Mouse (Mus musculus) heart, adult 9 months (tissue): ENCODE results near the gene Nsd2.
"Not testable (repeated sequence)": the region's sequence is repeated elsewhere in the genome, so short reads cannot be mapped to it uniquely, and the experiment has no call there.

Source experiments
- DNase-seq, 2 experiments: peaks; one replicate each; pipeline ENCODE4 v3.0.0; 2022; ENCODE audit warnings: low spot score in 2 of 2

Gene Nsd2

DNA sequence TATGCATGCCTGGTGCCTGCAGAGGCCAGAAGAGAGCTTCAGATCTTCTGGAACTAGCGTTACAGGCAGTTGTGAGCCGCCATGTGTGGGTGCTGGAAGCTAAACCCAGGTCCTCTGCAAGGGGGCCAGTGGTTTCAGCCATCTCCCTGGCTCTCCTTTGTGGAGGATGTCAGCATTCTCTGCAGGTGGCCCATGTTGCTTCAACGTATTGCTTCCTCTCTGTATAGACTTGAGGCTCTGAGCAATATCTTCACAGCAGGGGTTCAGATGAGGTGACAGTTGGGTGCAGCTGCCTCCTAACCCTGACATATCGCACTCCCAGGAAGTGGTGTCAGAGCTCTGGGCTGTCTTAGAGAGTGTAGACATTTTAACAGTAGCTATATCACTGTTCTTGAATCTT lies 30.9 kb downstream of the Nsd2 start:
- no peak for DNase-seq

DNA sequence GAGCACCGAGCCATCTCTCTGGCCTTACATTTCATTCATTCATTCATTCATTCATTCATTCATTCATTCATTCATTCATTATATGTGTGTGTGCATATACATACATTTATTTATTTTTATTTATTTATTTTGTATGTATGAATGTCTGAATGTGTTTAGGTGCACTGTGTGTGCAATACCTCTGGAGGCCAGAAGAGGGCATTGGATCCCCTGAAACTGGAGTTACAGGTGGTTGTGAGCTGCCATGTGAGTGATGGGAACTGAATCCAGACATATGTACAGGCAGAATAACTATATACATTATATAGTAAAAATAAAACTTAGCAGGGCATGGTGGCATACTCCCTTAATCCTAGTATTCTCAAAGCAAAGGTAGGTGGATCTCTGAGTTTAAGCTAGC lies 32.6 kb downstream of the Nsd2 start:
- DNase-seq, result no peak

DNA sequence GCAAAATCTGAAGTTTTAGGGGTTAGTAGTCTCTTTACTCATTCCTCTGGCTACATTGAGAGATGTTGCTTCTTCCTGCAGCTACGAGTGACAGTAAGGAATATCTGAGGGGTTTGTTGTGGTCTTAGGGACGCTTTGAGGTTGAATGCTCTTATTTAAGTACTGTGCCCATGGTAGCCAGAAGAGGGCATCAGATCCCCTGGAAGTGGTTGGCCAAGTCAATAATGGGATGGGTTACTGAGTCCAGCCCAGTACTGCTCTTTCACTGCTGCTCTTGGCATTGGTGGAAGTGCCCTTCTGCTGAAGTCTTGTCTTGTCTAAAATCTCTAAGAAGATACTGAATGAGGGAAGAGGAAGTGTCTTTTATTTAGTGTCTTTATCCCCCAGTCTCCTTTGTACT lies 33.5 kb downstream of the Nsd2 start:
- no peak for DNase-seq

DNA sequence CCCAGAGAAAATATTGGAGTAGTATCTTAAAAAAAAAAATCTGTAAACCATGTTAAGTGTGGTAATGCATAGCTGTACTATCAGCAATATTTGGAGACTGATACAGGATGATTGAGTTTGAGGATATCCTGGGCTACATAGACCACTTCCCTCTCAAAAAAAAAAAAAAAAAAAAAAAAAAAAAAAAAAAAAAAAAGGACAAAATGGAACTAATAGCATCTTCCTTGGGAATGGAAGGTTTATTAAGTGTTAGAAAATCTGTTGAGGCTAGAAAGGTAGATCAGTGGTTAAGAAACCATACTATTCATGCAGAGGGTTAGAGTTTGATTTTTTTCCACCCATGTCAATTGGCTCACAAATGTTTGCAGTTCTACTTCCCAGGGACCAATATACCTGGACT lies 37.2 kb downstream of the Nsd2 start:
- no peak for DNase-seq

DNA sequence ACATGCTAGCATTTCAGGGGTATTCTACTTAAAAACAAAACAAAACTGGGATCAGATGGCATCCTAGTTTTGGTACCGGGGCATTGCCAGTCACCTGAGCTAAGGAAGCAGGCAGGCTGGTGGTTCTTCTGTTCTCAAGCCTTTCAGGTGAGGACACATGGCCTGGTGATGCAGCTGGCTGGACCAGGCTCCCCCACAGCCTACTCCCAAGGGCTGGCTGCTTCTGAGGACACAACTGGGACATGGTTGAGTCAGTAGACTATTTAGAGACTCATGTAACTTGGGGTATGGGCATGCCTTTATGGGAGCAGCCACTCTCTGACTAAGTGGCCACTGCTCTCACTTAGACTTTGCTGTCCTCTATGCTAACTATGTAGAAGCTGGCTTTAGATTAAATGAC lies 54.9 kb downstream of the Nsd2 start:
- no peak for DNase-seq

DNA sequence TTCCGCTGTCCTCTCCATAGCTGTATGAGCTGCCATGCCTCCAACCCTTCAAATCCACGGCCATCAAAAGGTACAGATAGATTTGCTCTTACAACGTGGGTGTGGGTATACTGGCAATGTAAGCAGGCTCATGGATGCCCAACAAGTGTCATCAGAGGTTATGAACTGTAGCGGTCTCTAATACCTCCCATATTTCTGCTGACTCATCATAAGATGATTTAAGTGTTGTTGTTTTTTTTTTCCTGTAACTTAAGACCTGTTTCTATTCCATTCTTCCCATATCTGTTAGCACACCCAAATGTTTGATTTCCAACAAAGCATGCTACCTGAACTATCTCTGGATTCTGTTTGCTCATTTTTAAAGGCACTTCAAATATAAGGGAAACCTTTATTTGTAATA lies 60.6 kb downstream of the Nsd2 start:
- no peak for DNase-seq

DNA sequence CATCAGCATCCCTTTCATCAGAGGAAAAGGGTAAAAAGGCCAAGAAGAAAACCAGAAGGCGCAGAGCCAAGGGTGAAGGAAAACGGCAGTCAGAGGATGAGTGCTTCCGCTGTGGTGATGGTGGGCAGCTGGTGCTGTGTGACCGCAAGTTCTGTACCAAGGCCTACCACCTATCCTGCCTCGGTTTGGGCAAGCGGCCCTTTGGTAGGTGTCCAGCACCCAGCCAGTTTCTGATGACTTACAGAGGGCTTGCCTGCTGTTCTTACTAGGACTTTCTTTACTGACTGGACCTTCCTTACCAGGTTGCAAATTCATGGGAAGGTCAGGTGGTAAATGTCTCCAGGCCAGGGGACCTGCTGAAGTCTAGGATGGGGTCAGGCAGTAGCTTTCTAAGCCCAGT lies 72.9 kb downstream of the Nsd2 start:
- no peak for DNase-seq

DNA sequence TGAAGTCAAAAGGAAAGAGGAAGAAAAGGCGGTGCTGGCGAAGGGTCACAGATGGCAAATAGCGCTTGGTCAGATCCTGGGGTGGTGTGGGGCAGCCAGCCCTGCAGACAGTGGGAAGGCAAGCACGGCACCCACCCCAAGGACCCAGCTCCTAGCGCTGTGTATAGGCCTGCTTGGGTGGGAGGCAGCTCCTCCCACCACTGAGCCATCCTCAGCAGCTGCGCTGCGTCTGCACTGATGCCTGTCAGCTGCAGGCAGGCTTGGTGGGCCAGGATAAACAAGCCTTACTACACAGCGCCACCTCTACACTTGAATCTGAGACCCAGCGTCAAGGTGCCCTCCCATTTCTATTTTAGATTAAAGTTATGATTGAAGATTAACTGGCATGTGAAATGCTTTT lies 74.6 kb downstream of the Nsd2 start:
- DNase-seq, result no peak

DNA sequence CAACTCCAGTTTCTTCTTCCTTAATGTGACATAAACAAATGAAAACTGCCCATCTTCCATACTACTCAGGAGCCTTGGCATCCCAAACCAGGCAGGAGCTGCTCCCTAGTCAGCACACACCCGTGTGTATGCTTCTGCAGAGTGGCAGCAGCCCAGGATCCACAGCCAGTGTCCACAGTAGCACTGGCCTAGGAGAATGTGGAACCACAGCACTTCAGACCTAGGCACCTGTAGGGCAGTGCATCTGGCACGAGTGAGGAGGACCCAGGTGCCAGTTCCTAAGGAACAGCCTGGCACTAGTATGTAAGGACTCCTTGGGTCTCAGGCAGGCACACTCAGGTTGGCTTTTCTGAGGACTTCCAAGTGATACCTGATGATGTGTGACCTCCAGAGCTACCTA lies 76.6 kb downstream of the Nsd2 start:
- no peak for DNase-seq

DNA sequence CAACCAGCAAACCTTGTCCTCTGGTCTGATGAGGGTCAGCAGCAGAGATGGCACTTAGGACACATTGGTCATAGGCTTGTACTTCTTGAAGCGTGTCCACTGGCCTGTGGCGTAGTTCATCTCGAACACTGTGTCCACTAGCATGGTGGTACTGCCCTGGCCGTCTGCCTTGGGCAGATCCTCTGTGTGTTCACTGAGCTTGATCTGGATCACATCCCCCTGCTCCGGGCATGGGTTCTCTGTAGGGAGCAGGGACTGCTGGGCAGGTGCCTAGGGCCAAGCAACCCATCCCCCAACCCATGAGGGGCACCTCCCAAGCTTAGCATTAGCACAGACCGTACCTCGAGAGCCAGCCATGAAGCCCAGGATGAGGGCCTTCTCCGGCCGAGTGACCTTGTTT lies 78.1 kb downstream of the Nsd2 start:
- DNase-seq, result no peak

DNA sequence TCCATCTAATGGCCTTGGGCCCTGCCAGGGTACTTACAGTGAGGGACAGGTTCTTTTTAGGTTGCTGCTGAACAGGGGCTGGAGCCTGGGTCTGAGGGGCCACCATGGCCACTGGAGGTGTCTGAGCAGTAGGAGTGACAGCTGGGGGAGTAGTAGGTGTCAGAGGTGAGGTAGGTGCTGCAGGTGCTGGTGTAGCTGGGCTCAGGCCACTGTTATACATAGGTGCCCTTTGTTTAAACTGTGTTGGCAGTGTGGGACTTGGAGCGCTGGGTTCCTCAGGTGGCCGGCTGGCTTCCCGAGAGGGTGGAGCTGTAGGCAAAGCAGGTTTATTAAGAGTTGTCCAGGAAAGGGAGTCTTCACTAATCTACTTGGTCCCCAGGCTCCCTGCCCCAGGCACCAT lies 78.7 kb downstream of the Nsd2 start:
- DNase-seq, result no peak

DNA sequence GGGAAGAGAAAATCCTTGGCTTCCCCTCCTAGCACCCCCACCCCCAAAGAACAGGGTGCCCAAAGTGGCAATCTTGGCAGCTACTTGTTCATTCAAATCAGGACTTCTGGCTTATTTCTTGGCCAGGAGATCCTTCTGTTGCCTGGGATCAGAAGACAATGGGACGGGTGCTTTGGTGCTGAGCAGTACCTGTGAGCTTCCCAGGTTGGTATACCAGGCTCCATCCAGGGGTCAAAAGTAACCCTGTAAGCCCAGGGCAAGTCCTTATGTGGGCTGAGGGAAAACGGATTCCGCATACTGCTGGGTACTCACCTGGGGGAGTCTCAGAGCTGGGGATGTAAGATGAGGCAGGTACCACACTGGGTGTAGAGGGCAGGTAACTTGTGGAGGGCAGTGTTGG lies 79.6 kb downstream of the Nsd2 start:
- DNase-seq, result no peak

DNA sequence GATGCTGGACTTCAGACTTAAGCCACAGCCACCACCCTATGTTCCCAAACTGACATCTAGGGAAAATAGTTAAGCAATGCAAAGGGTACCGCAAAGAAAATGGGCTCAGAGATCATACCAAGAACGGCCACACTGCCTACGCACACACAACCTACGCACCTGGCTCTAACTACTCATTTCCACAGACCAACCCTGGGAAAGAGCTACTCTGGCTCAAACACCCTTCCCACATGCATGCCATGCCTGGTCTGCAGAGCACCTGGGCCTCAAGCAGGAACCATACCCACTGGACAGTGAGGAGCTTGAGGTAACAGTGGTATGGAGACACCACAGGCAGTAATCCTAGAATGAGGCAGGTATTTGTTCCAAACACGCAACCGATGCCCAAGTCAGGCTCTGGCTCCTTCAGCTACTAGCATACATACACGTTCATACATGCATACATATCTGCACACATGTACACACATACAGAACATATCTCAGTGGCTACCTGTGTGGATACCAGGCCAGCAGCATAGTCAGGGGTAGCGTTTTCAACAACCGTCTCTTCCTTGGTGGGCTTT lies 80.3 kb downstream of the Nsd2 start:
- no peak for DNase-seq

DNA sequence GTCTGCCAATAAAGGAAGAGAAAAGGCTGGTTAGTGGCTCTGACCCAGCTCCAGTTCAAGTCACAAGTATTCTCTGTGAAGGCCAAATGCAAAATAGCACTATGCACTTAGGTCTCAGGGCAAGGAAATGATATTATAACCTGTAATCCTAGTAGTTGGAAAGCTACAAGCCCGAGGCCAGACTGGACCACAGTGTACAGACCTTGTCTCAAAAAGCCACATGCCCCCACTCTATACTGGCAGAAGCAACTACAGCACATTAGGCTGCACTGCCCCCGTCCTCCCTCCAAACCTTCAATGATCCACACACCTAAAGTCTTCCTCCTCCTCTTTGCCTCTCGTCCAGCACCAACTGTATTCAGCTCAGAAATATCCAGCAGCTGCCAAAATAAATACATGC lies 80.8 kb downstream of the Nsd2 start:
- DNase-seq, result no peak

DNA sequence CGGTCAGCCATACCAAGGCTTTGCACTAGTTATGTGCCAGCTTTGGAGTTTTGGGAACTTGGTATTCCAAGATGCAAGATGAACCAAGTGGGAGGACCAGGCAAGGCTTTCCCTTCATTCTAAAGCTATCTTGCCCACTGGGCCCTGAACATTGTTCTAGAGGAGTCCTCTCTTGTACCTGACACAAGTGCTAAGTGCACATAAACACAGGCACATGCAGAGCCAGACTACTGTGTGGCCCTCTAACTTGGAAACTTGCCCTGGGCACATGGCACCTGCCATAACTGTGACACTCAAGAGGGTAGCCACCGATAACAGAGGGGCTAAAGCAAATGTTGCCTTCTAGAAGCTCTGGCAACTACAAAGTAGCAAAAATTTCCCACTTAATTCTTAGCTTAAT lies 82.2 kb downstream of the Nsd2 start:
- DNase-seq, result no peak

DNA sequence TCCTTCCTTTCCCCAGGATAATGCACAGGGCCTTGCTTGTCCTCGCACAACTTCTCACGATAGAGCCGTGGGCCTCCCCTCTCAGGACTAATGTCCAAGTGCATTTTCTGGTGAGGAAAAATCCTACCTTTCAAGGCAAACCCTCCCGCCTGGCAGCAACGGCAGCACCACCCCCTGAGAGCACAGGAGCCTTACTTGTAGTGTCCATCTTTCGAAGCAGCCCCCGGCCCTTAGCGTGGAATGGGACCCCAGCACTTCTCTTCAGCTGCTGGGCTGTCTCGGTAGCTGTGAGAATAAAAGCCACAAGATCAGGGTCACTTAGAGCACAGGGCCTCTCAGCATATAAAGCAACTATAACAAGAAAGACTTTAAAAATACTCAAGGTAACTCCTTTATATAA lies 82.7 kb downstream of the Nsd2 start:
- DNase-seq, result no peak

DNA sequence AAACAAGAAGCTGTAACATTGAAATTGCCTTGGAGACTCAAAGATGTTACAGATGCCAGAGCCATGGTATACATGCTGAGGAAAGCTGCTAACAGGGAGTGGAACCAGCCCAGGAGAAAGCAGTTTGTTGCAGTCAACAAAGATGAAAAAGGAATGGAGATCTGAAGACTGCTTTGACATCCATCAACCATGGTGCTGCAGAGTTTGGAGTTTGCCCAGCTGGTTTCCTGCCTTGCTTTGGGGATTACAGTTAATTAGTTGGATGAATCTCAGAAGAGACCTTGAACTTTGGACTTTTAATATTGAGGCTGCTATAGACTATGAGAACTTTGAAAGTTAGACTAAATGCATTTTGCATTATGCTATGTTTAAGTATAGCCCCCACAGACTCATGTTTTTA lies 94.5 kb downstream of the Nsd2 start:
- DNase-seq, result not testable (repeated sequence)

DNA sequence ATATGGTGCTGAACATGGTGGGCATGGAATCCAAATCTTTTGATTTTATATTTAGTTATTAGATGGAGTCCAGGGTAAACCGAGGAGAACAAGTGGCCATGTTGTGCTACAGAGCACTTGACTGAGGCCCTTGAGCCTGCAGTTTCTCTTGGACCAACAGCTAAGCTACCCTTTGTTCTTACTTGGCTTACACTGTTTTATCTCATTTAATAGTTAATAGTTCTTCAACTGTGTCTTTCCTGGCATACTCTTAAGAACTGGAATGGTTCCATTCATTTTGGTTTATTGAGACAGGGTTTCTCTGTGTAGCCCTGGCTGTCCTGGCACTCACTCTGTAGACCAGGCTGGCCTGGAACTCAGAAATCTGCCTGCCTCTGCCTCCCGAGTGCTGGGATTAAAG lies 96.1 kb downstream of the Nsd2 start:
- not testable (repeated sequence) for DNase-seq

DNA sequence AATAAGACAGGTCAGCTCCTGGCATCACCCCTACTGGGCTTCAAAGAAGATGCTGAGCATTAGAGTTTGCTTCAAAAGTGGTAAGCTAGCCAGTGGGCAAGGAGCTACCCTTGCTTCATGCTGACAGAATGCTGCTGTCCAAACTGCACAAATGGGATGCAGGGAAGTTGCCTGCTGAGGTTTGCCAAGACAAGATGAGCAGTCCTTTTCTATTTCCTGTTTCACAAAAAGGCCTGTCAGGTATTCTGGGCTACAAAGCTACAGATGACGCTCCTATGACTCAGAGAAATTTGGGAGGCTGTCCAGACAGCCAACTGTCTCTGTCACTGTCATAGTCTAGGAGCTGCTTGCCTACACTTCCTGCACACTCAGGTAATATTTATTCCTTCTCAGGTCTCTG lies 98.9 kb downstream of the Nsd2 start:
- DNase-seq, result no peak

DNA sequence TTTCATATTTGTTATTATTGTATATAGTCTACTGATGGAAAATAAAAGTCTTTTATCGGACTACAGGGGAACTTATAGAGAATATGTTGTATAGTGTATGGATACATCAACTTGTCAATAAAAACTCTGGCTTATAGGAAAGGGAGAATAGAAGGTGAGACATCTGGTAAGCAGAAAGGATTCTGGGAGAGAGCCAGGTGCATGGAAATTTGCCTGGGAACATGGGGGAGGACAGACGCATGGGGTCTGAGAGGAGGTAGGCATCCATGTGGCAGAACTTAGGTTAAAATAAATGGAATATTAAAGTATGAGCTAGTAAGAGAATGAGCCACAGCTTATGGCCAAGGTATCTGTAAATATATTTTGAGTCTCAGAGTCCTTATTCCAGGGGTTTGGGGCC lies 99.5 kb downstream of the Nsd2 start:
- no peak for DNase-seq

DNA sequence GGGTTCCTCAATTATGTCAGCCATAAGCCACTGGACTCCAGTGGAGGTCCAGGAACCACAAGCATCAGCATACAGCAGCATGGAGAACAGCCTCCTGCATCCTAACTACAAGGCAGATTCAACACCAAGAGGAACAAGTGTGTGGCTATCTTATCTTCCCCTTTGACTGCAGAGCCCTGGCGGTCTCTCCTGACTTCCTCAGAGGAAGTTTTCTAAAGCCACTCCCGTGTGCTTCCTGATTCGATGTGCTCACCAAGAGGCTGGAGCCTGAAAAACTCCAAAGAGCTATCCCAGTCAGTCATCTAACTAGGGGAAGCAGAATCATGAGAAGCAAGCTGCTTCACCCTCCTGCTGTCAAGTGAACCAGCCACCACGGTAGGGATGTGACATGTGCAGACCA lies 100.4 kb downstream of the Nsd2 start:
- DNase-seq, result no peak

DNA sequence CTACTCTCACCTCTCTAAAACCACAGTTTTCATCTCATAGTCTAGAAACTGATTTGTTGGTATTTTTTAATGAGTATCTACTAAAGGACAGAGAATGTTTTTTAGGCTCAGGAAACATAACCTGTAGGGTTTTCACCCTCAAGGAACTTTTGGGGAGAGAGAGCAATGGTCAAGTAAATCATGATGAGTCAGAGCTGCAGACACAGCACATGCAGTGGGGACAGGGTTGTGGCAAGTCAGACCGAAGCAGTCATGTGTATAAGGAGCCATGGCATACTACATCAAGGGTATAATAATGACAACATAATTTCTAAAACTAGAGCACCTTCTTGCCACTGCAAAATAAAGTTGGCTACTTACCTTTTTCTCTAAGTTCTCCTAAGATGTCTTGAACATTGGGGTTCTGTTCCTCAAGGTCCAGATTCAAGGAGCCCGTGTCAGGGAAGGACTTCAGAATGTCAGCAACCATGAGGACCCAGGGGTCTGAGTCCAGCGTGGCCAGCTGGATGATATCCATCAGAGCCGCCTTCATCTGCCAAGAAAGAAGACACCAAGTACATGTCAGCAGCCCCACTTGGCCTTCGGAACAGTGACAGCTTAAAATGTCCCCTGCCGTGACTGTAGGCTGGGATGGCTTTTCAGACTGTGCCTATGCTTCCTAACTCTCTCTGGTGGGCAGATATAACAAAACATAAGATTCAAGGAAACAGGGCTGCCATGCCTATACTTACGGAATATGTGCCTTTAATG lies 101.1 kb downstream of the Nsd2 start:
- DNase-seq, result no peak

DNA sequence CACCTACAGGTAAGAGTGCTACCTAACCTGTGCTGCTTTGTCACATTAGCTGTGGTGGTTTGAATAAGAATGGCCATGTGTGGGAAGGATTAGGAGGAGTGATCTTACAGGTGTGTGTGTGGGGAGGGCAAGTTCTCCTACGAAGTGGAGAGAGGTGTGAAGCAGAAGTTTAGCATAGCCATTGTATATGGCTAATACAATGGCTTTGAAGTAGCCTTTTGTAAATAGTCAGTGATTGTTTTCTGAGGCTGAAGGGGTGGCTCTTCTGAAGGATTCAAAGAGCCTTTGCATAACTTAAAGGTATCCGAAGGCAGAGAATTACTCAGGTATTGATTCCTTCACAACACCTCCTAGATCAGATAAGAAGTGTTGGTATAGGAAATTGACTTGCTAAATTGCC lies 102.0 kb downstream of the Nsd2 start:
- DNase-seq, result no peak

DNA sequence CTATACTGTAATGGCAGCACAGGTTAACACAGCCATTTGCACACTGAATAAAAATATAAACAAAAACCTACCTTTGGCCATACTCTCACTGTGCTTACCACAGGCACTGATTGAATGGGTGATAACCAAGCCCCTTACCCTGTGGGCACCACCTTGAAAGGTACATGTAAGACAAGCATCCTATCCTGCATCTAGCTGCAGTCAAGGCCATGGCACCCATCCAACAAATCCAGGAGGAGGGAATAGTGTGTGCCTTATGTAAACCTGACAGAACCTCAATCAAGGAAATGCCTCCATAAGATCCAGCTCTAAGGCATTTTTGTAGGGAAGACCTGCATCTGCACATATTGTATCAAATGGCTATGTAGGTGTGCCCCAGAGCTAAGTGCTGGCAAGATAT lies 105.6 kb downstream of the Nsd2 start:
- DNase-seq, result no peak
